Mouse (Mus musculus) urinary bladder, postnatal 36 days (tissue): ENCODE measurements at regions not wholly inside any gene's neighbourhood (a gene's known extent, or its start where the extent isn't known, plus 50 kb on each side); places are given as distances from the start of the nearest gene placed in this dataset.
"Not testable (repeated sequence)": the region's sequence is repeated elsewhere in the genome, so short reads cannot be mapped to it uniquely, and the experiment has no call there.

ENCODE experiments used
- DNase-seq, 2 experiments: peaks; one replicate each; pipeline ENCODE4 v3.0.0; 2022; ENCODE audit warnings: low spot score in 2 of 2, mixed read lengths in 1 of 2

- DNase-seq = no peak
Observed at GRCm38 (mm10) chr8:8983133-8983661, 292.9 kb upstream of the Arglu1 start.

GRCm38 (mm10) chr8:8978969-8979368 is 288.6 kb upstream of the Arglu1 start:
- no peak for DNase-seq

- no peak for DNase-seq
Observed at GRCm38 (mm10) chr8:8973769-8974168, 283.4 kb upstream of the Arglu1 start.

GRCm38 (mm10) chr8:8973334-8973733 is 283.0 kb upstream of the Arglu1 start:
- DNase-seq = no peak

GRCm38 (mm10) chr8:8970776-8971175 is 280.5 kb upstream of the Arglu1 start:
- DNase-seq = no peak

GRCm38 (mm10) chr8:8970346-8970745 is 280.0 kb upstream of the Arglu1 start:
- DNase-seq = no peak

- DNase-seq = no peak
Observed at GRCm38 (mm10) chr8:8969112-8969950, 279.0 kb upstream of the Arglu1 start.

GRCm38 (mm10) chr8:8966658-8967048 is 276.3 kb upstream of the Arglu1 start:
- DNase-seq = no peak

- no peak for DNase-seq
Observed at GRCm38 (mm10) chr8:8965983-8966657, 275.8 kb upstream of the Arglu1 start.

- no peak for DNase-seq
Observed at GRCm38 (mm10) chr8:8960221-8960620, 269.9 kb upstream of the Arglu1 start.

GRCm38 (mm10) chr8:8959787-8960093 is 269.4 kb upstream of the Arglu1 start:
- no peak for DNase-seq

GRCm38 (mm10) chr8:8959021-8959786 is 268.9 kb upstream of the Arglu1 start:
- no peak for DNase-seq

- not testable (repeated sequence) for DNase-seq
Observed at GRCm38 (mm10) chr8:8958140-8958539, 267.8 kb upstream of the Arglu1 start.

GRCm38 (mm10) chr8:8952212-8952611 is 261.9 kb upstream of the Arglu1 start:
- DNase-seq = no peak

GRCm38 (mm10) chr8:8951186-8951585 is 260.9 kb upstream of the Arglu1 start:
- DNase-seq = no peak

GRCm38 (mm10) chr8:8947516-8948161 is 257.3 kb upstream of the Arglu1 start:
- DNase-seq = no peak

- no peak for DNase-seq
Observed at GRCm38 (mm10) chr8:8942991-8943390, 252.7 kb upstream of the Arglu1 start.

- no peak for DNase-seq
Observed at GRCm38 (mm10) chr8:8940899-8941298, 250.6 kb upstream of the Arglu1 start.

- no peak for DNase-seq
Observed at GRCm38 (mm10) chr8:8938536-8938935, 248.2 kb upstream of the Arglu1 start.

GRCm38 (mm10) chr8:8932466-8932865 is 242.1 kb upstream of the Arglu1 start:
- DNase-seq = no peak

GRCm38 (mm10) chr8:8931746-8932145 is 241.4 kb upstream of the Arglu1 start:
- no peak for DNase-seq
